Mouse (Mus musculus): ENCODE results near the gene Xntrpc.
"Not testable (repeated sequence)": the region's sequence is repeated elsewhere in the genome, so short reads cannot be mapped to it uniquely, and the experiment has no call there.

Gene Xntrpc

GRCm38 (mm10) chr7:102065046-102065891 is at the start of gene Xntrpc, which contains the start of the genes Rnf121 and Xndc1:
TSS of gene Xntrpc (plus strand) at chr7:102065713.
TSS of gene Rnf121 (minus strand) at chr7:102065469.
TSS of gene Xndc1 (plus strand) at chr7:102065511.
- DNase-seq: peak; percentile 93 to 94

GRCm38 (mm10) chr7:102016936-102017335 is 48.6 kb upstream of the Xntrpc start:
- no peak for DNase-seq

GRCm38 (mm10) chr7:102017452-102017851 is 48.1 kb upstream of the Xntrpc start:
- DNase-seq: no peak

GRCm38 (mm10) chr7:102018034-102018433 is 47.5 kb upstream of the Xntrpc start:
- DNase-seq: peak in 1 of 2 experiments; percentile 39

- no peak for DNase-seq
These were observed 46.9 kb upstream of the Xntrpc start, which contains the start of gene Il18bp for GRCm38 (mm10) chr7:102018590-102018989. TSS of gene Il18bp (minus strand) at chr7:102018690.

- DNase-seq: no peak
These were observed 46.2 kb upstream of the Xntrpc start for GRCm38 (mm10) chr7:102019362-102019761.

- DNase-seq: not testable (repeated sequence)
These were observed 44.6 kb upstream of the Xntrpc start for GRCm38 (mm10) chr7:102020934-102021333.

- no peak for DNase-seq
These were observed 41.7 kb upstream of the Xntrpc start for GRCm38 (mm10) chr7:102023821-102024220.

GRCm38 (mm10) chr7:102025187-102026119 is 40.1 kb upstream of the Xntrpc start:
- no peak for DNase-seq

- DNase-seq: peak; percentile 42 to 52
These were observed 30.6 kb upstream of the Xntrpc start for GRCm38 (mm10) chr7:102034904-102035303.

GRCm38 (mm10) chr7:102035534-102035933 is 30.0 kb upstream of the Xntrpc start:
- DNase-seq: no peak

- no peak for DNase-seq
These were observed 28.2 kb upstream of the Xntrpc start for GRCm38 (mm10) chr7:102037318-102037717.

- no peak for DNase-seq
These were observed 23.2 kb upstream of the Xntrpc start for GRCm38 (mm10) chr7:102042314-102042713.

- DNase-seq: not testable (repeated sequence)
These were observed 17.0 kb upstream of the Xntrpc start for GRCm38 (mm10) chr7:102048524-102048923.

GRCm38 (mm10) chr7:102061353-102061752 is 4.2 kb upstream of the Xntrpc start:
- no peak for DNase-seq

- DNase-seq: no peak
These were observed 3.3 kb upstream of the Xntrpc start for GRCm38 (mm10) chr7:102062203-102062602.

- DNase-seq: no peak
These were observed 1.6 kb upstream of the Xntrpc start for GRCm38 (mm10) chr7:102063891-102064290.

GRCm38 (mm10) chr7:102064655-102065045 is 863 bp upstream of the Xntrpc start:
- no peak for DNase-seq

GRCm38 (mm10) chr7:102066363-102066762 is 850 bp downstream of the Xntrpc start:
- no peak for DNase-seq

- peak in 1 of 2 experiments; percentile 29 for DNase-seq
These were observed 11.3 kb downstream of the Xntrpc start for GRCm38 (mm10) chr7:102076714-102077296.

GRCm38 (mm10) chr7:102078517-102078916 is 13.0 kb downstream of the Xntrpc start:
- peak; percentile 55 to 68 for DNase-seq

GRCm38 (mm10) chr7:102080311-102080710 is 14.8 kb downstream of the Xntrpc start:
- DNase-seq: no peak

GRCm38 (mm10) chr7:102081784-102082183 is 16.3 kb downstream of the Xntrpc start:
- no peak for DNase-seq

All from cerebellum, postnatal 14 days (tissue).